Mouse (Mus musculus): Measurements from ENCODE around the gene Hoxb4. TPM values are rescaled to one million over a fixed set of nuclear protein-coding genes. Genes with fewer than 3 reads are reported as not detected.

The Hoxb4 gene
- total RNA-seq, 4 experiments from 2014 or later, result 0.11 TPM; not detected in 3

GRCm38 (mm10) chr11:96313134-96313533 lies 4.9 kb upstream of the Hoxb4 start:
- no peak for DNase-seq (ENCODE audit: low spot score in 2 of 2)

- no peak for DNase-seq (ENCODE audit: low spot score in 2 of 2)
These were observed 4.2 kb upstream of the Hoxb4 start for GRCm38 (mm10) chr11:96313806-96314428.

- DNase-seq (ENCODE audit: low spot score in 2 of 2), result no peak
These were observed 3.3 kb upstream of the Hoxb4 start for GRCm38 (mm10) chr11:96314671-96315343.

GRCm38 (mm10) chr11:96315344-96315681 lies 2.8 kb upstream of the Hoxb4 start:
- no peak for DNase-seq (ENCODE audit: low spot score in 2 of 2)

- DNase-seq (ENCODE audit: low spot score in 2 of 2), result no peak
These were observed 1.1 kb upstream of the Hoxb4 start for GRCm38 (mm10) chr11:96316696-96317607.

GRCm38 (mm10) chr11:96318368-96319070 lies 452 bp downstream of the Hoxb4 start:
- no peak for DNase-seq (ENCODE audit: low spot score in 2 of 2)

GRCm38 (mm10) chr11:96319071-96319902 lies 1.2 kb downstream of the Hoxb4 start:
- DNase-seq (ENCODE audit: low spot score in 2 of 2), result no peak

GRCm38 (mm10) chr11:96319910-96320309 lies 1.8 kb downstream of the Hoxb4 start:
- no peak for DNase-seq (ENCODE audit: low spot score in 2 of 2)

- no peak for DNase-seq (ENCODE audit: low spot score in 2 of 2)
These were observed 2.6 kb downstream of the Hoxb4 start for GRCm38 (mm10) chr11:96320688-96321087.

- no peak for DNase-seq (ENCODE audit: low spot score in 2 of 2)
These were observed 3.8 kb downstream of the Hoxb4 start for GRCm38 (mm10) chr11:96321846-96322245.

- no peak for DNase-seq (ENCODE audit: low spot score in 2 of 2)
These were observed 4.7 kb downstream of the Hoxb4 start for GRCm38 (mm10) chr11:96322738-96323137.

GRCm38 (mm10) chr11:96323154-96323553 lies 5.1 kb downstream of the Hoxb4 start, which contains the start of gene Hoxb3:
TSS of gene Hoxb3 (plus strand) at chr11:96323326.
- no peak for DNase-seq (ENCODE audit: low spot score in 2 of 2)

GRCm38 (mm10) chr11:96324125-96324524 lies 6.1 kb downstream of the Hoxb4 start:
- no peak for DNase-seq (ENCODE audit: low spot score in 2 of 2)

- DNase-seq (ENCODE audit: low spot score in 2 of 2), result no peak
These were observed 6.9 kb downstream of the Hoxb4 start for GRCm38 (mm10) chr11:96324965-96325364.

GRCm38 (mm10) chr11:96325747-96326212 lies 7.7 kb downstream of the Hoxb4 start:
- no peak for DNase-seq (ENCODE audit: low spot score in 2 of 2)

GRCm38 (mm10) chr11:96326705-96327104 lies 8.6 kb downstream of the Hoxb4 start:
- DNase-seq (ENCODE audit: low spot score in 2 of 2), result no peak

- no peak for DNase-seq (ENCODE audit: low spot score in 2 of 2)
These were observed 9.1 kb downstream of the Hoxb4 start for GRCm38 (mm10) chr11:96327122-96327521.

- DNase-seq (ENCODE audit: low spot score in 2 of 2), result no peak
These were observed 9.7 kb downstream of the Hoxb4 start for GRCm38 (mm10) chr11:96327750-96328149.

GRCm38 (mm10) chr11:96328605-96329004 lies 10.5 kb downstream of the Hoxb4 start:
- no peak for DNase-seq (ENCODE audit: low spot score in 2 of 2)

GRCm38 (mm10) chr11:96332105-96332504 lies 14.0 kb downstream of the Hoxb4 start:
- DNase-seq (ENCODE audit: low spot score in 2 of 2), result no peak
